Mouse (Mus musculus) MN1 (cell line): ENCODE results near the gene Rimklb.

Source experiments
- DNase-seq: peaks from one replicate; pipeline ENCODE4 v3.0.0-alpha.2; 2016; ENCODE audit warnings: low spot score

Rimklb gene

GRCm38 (mm10) chr6:122427456-122427855, 71.1 kb downstream of the Rimklb start:
- DNase-seq: no peak

- no peak for DNase-seq
These were observed 81.5 kb downstream of the Rimklb start for GRCm38 (mm10) chr6:122417015-122417414.

- DNase-seq: no peak
These were observed 82.2 kb downstream of the Rimklb start for GRCm38 (mm10) chr6:122416347-122416746.

GRCm38 (mm10) chr6:122411281-122411680, 87.3 kb downstream of the Rimklb start:
- no peak for DNase-seq

- DNase-seq: no peak
These were observed 96.3 kb downstream of the Rimklb start for GRCm38 (mm10) chr6:122402240-122402639.

GRCm38 (mm10) chr6:122400263-122400662, 98.3 kb downstream of the Rimklb start:
- DNase-seq: no peak
